Mouse (Mus musculus) kidney, adult 2 months (tissue): ENCODE measurements around the gene Folr1.

Source experiments
- CTCF ChIP-seq: fragments of 200-500 bp; conservative IDR thresholded peaks from 2 replicates; pipeline ENCODE4 v1.5.1; 2011; ENCODE audit warnings: low read depth, mild to moderate bottlenecking, control low read depth, low read length, moderate library complexity, mixed read lengths; ENCODE audit not compliant: insufficient read depth, insufficient read length
- POLR2A ChIP-seq: fragments of 200-500 bp; IDR thresholded peaks from one replicate; pipeline ENCODE4 v1.6.1; 2011; ENCODE audit warnings: low read depth, low read length, control low read depth

GRCm38 (mm10) chr7:101868241-101869162 lies 2.1 kb downstream of the Folr1 start:
- TF ChIP-seq CTCF = no peak
- no peak for TF ChIP-seq POLR2A
